Mouse (Mus musculus): Measurements from ENCODE around the gene Fcho2.

- TF ChIP-seq CTCF (IDR thresholded peaks at IDR 0.05) (no peak), EP300 (IDR thresholded peaks at IDR 0.05) (no peak)
These were observed 123.2 kb downstream of the Fcho2 start for GRCm38 (mm10) chr13:98691956-98692515.

All from lung, postnatal 0 days (tissue).